Mouse (Mus musculus): ENCODE measurements around the gene Nipsnap1.

The Nipsnap1 gene

DNA sequence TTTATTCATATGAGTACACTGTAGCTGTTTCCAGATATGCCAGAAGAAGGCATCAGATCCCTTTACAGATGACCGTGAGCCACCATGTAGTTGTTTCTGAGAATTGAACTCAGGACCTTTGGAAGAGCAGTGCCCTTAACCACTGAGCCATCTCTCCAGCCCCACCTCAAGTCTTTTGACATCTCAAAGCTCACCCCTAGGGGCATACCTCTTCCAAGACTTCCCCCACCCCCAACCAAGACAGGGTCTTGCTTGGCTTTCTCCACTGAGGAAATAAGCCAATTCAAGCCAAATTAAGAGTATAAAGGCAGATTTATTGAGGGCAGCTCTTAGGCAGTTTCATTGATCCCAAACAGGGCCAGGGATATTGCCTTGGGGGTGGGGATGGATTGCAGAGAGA lies 11.0 kb upstream of the Nipsnap1 start:
- intact Hi-C loops (cut with DNase I), result loop anchor here (10.0 kb wide), 1 partner anchor 428 kb away; no protein-coding TSS in a partner anchor

GRCm38 (mm10) chr11:4865645-4866251 lies 8.0 kb upstream of the Nipsnap1 start:
- intact Hi-C loops (cut with DNase I), result loop anchor here (10.0 kb wide), 1 partner anchor 431 kb away; no protein-coding TSS in a partner anchor

- intact Hi-C loops (cut with DNase I), result no loop called here
Observed at GRCm38 (mm10) chr11:4874551-4874950, 800 bp downstream of the Nipsnap1 start.

- intact Hi-C loops (cut with DNase I), result no loop called here
Observed at GRCm38 (mm10) chr11:4881087-4881486, 7.3 kb downstream of the Nipsnap1 start.

GRCm38 (mm10) chr11:4882892-4883627 lies 9.3 kb downstream of the Nipsnap1 start:
- intact Hi-C loops (cut with DNase I), result no loop called here

DNA sequence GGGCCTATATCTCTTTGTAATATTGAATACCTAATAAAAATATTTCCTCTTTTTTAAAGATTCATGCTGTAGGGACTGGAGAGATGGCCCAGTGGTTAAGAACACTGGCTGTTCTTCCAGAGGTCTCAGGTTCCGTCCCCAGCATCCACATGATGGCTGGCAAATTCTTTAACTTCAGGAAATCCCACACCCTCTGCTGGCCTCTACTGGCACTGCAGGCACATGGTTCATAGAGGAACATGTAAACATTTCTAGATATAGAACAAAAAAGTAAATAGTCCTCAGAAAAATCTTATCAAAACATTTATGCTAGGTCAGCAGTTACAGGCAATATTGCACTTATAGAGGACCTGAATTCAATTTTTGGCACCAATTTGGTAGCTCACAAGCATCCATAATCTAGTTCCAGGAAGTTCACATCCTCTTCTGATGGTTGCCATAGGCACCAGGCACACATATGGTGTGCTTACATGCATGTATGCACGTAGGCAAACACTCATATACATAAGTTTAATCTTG lies 11.7 kb downstream of the Nipsnap1 start:
- intact Hi-C loops (cut with DNase I), result no loop called here

GRCm38 (mm10) chr11:4886987-4887386 lies 13.2 kb downstream of the Nipsnap1 start:
- intact Hi-C loops (cut with DNase I), result no loop called here

DNA sequence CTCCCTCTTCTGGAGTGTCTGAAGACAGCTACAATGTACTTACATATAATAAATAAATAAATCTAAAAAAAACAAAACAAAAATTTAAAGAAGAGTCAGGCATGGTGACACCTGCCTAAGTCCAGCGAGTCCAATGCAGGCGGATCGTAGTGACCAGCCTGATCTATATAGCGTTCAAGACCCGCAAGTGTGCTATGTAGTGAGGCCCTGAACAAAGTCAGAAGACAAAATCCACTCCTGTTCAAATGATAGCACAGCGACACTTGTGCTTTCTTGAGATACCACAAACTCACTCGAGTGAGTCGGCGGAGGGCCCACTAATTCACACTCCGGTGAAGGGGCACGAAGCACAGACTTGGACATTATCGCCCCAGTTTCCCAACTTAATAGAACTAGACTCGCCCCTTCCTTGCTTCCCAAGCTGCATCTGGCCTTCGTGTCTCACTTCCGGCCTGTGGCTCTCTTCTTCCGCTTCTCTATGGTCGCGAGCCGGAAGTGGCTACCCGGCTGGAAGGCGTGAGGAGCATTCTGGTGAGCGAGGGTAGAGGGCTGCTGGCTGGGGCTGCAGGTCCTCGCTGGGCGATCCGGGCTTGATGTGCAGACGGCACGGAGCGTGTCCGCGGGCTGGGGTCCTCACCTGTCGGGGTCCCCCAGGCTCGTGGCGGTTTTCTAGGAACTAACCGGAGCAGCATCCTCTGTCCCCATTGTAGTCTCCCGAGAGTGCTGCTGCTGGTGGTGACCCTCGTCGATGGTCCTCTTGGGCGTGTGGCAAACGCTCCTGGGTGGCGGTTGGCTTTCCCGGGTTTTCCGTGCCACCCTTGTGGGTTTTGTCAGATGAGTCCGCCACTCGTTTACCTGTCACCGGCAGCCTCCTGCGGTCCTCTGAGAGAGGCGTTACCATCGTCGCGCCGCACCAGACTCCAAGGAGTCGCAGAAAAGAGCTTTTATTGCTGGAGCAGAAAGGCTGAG lies 21.4 kb downstream of the Nipsnap1 start, which contains the start of gene Thoc5:
TSS of gene Thoc5 (plus strand) at position 473 of the 969 bp plus-strand sequence.
- intact Hi-C loops (cut with DNase I), result no loop called here

DNA sequence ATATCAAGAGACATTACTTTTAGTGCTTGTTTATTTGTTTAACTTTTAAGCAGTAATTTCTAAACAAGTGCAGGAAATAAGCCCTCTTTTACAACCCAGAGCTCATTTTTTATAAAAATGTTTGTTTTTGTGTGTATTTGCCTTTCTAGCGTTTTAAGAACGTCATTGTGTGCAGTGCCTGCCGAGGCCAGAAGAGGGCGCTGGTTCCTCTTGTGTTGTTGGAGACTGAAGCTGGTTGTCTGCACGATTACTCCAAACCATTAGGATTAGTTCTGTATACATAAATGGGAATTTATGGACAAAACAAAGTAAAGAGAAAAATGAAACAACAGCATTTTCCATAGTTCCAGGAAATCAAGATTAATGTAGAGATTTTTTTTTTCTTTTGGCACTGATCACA lies 26.7 kb downstream of the Nipsnap1 start:
- intact Hi-C loops (cut with DNase I), result no loop called here

GRCm38 (mm10) chr11:4901956-4902355 lies 28.2 kb downstream of the Nipsnap1 start:
- intact Hi-C loops (cut with DNase I), result no loop called here

GRCm38 (mm10) chr11:4906231-4906630 lies 32.5 kb downstream of the Nipsnap1 start:
- intact Hi-C loops (cut with DNase I), result no loop called here

DNA sequence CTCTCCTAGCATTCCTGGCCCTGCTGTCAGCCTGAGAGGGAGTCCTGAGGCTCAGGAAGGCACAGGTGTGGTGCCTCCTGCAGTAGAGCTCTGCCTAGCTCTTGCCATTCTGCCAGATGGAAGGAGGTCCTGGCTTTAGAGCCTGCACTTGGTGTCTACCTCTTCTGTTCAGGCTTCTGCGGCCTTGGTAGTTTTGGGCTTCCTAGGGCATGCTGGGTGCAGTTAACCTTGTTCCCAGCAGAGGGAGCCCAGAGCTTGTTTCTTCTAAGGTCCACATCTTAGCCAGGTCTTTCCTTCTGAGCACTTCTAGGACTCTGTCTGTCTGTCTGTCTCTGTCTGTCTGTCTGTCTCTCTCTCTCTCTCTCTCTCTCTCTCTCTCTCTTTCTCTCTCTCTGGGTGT lies 42.3 kb downstream of the Nipsnap1 start:
- intact Hi-C loops (cut with DNase I), result loop anchor here (2.0 kb wide), 1 partner anchor 59 kb away; no protein-coding TSS in a partner anchor

DNA sequence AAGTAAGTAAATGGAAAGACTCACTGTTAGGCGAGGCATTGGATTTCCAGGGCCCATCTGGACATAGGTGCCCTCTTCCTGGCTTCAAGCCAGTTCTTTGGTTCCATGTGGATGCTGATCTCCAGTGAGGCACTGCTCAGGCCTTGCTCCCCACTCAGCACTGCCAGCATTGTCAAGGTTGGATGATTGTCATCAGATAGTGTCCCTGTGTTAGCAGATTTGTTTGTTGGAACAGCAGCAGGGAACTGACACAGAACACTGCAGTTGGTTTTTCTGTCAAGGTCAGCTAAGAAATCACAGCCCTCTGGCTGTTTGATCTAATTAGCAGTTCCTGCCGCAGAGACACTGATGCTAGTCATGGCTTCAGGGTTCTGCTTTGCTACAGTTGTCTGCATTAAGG lies 47.5 kb downstream of the Nipsnap1 start:
- intact Hi-C loops (cut with DNase I), result no loop called here

DNA sequence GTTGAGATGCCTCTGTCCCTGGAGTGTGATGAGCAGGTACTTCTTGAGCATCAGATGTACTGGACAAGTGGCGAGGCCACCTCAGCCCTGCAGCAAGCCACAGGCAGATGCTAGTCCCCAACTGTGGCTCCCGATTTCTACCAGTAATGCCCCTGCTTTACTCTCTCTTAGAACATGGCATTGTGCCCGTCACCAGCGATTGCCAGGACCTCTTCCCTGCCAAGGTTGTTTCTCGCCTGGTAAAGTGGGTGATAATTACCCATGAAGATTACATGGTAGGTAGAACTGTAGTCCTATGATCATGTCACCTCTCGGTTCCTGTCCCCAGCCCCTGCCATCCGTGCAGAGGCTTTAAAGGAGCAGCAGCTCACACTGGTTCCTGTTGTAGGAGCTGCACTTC lies 48.0 kb downstream of the Nipsnap1 start:
- intact Hi-C loops (cut with DNase I), result no loop called here

DNA sequence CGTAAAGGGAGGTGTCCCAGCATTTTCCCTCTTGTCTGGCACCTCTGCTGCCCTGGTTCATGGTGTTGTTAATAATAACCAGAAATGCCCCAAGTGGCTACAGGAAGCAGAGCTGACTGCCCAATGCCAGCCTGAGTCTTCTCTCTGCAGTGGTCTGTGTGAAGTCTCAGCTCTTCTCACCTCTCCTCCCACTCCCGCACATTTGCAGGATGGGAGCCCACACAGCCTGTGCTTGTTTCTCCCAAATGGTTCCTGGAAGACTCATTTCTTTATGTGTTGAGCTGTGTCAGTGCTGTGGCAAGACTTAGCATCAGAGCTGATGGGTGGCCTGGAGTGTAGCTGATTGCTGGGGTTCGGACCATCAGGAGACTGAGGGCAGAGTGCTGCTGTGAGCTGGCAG lies 53.5 kb downstream of the Nipsnap1 start:
- intact Hi-C loops (cut with DNase I), result no loop called here

DNA sequence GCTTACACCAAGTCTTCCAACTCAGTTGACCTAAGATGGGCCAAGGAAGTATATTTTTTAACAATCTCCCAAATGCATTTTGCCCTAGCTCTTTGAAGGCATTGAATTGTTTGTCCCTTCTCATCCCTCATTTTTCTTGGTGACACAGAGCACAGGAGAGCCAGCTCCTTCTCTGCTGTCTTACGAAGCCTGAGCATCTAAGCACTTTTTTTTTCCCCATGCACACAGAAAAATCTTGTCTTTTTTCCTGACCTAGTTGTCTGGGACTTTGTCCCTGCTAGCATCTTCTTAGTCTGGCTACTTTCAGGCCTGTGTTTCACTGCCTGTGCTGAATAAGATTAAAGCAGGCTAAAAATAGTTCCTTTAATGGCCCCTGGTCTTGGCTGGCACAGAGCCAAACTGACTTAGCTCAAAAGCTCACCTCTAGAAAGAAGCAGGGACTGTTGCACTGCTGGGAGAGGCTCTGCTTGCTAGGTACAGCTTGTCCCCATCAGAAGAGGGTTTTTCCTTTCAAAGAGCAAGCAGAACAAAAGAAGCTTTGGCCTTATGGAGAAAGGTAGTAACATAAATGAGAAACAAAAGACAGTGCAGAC lies 57.4 kb downstream of the Nipsnap1 start:
- intact Hi-C loops (cut with DNase I), result no loop called here

DNA sequence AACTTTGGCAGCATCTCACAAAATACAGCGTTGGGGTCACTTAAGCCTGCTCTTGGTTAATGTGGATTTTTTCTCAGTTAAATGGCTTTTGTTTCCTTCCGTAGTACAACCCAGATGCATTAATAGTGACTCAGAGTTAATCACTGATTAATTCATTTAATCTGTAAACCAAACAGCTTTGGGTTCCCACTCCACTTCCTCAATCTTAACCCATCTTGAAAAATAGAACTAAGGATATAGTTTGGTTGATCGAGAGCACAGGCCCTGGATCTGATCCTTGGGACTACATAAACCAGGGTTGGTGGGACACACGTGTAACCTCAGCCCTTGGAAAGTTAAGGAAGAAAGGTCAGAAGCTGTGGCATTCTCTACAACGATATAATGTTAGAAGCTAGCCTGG lies 62.5 kb downstream of the Nipsnap1 start:
- intact Hi-C loops (cut with DNase I), result no loop called here
